Mouse (Mus musculus) brown adipose tissue, adult 24 weeks (tissue): ENCODE measurements at regions not wholly inside any gene's neighbourhood (a gene's known extent, or its start where the extent isn't known, plus 50 kb on each side); places are given as distances from the start of the nearest gene placed in this dataset.

Experiments
- H3K27ac ChIP-seq: fragments of 200-500 bp; replicated peaks from 2 replicates; pipeline ENCODE4 v1.5.1; 2012; ENCODE audit warnings: low read depth, mild to moderate bottlenecking, low read length
- H3K4me1 ChIP-seq: fragments of 200-500 bp; 2 replicates; pipeline ENCODE4 v1.6.1; 2012; ENCODE audit warnings: low read length, mixed read lengths; ENCODE audit not compliant: control insufficient read depth, insufficient read depth, insufficient read length
- H3K4me3 ChIP-seq: fragments of 200-500 bp; 2 replicates; pipeline ENCODE4 v1.5.1; 2012; ENCODE audit warnings: low read depth, mild to moderate bottlenecking, low read length, moderate library complexity; ENCODE audit not compliant: insufficient read depth

GRCm38 (mm10) chr10:99913846-99914187, 101.6 kb upstream of the Kitl start:
- Histone ChIP-seq H3K27ac (no peak overlapping the region), H3K4me3 (0 out of 2 replicates have a peak overlapping the region, but pooled peaks have one; percentile 7), H3K4me1 (peaks cover 3% of the 10 kb centered on the region)

GRCm38 (mm10) chr10:99913001-99913845, 102.2 kb upstream of the Kitl start:
- H3K27ac ChIP-seq: peak overlapping the region; percentile 57
- peaks cover 3% of the 10 kb centered on the region for H3K4me1 ChIP-seq
- H3K4me3 ChIP-seq: peak overlapping the region; percentile 59

GRCm38 (mm10) chr10:99910011-99910723, 105.3 kb upstream of the Kitl start:
- Histone ChIP-seq H3K4me3 (no peak overlapping the region), H3K4me1 (peaks cover 3% of the 10 kb centered on the region), H3K27ac (no peak overlapping the region)

GRCm38 (mm10) chr10:99908044-99908443, 107.4 kb upstream of the Kitl start:
- Histone ChIP-seq H3K27ac (no peak overlapping the region), H3K4me3 (no peak overlapping the region), H3K4me1 (no peaks in the 10 kb centered on the region)

GRCm38 (mm10) chr10:99906778-99907435, 108.5 kb upstream of the Kitl start:
- Histone ChIP-seq H3K27ac (no peak overlapping the region), H3K4me1 (no peaks in the 10 kb centered on the region), H3K4me3 (no peak overlapping the region)

- H3K27ac ChIP-seq: no peak overlapping the region
- H3K4me3 ChIP-seq: no peak overlapping the region
- no peaks in the 10 kb centered on the region for H3K4me1 ChIP-seq
Observed at GRCm38 (mm10) chr10:99902280-99903231, 112.9 kb upstream of the Kitl start.

GRCm38 (mm10) chr10:99900955-99901835, 114.2 kb upstream of the Kitl start:
- H3K4me3 ChIP-seq: no peak overlapping the region
- H3K27ac ChIP-seq: no peak overlapping the region
- no peaks in the 10 kb centered on the region for H3K4me1 ChIP-seq

GRCm38 (mm10) chr10:99893999-99894398, 121.4 kb upstream of the Kitl start:
- no peak overlapping the region for H3K27ac ChIP-seq
- H3K4me1 ChIP-seq: no peaks in the 10 kb centered on the region
- H3K4me3 ChIP-seq: no peak overlapping the region

- Histone ChIP-seq H3K4me3 (no peak overlapping the region), H3K27ac (no peak overlapping the region), H3K4me1 (no peaks in the 10 kb centered on the region)
Observed at GRCm38 (mm10) chr10:99891899-99892298, 123.5 kb upstream of the Kitl start.

GRCm38 (mm10) chr10:99881901-99882300, 122.4 kb upstream of the Csl start:
- no peak overlapping the region for H3K27ac ChIP-seq
- H3K4me1 ChIP-seq: no peaks in the 10 kb centered on the region
- H3K4me3 ChIP-seq: no peak overlapping the region

GRCm38 (mm10) chr10:99879362-99879761, 119.9 kb upstream of the Csl start:
- Histone ChIP-seq H3K4me1 (no peaks in the 10 kb centered on the region), H3K4me3 (no peak overlapping the region), H3K27ac (no peak overlapping the region)

- no peak overlapping the region for H3K4me3 ChIP-seq
- H3K4me1 ChIP-seq: no peaks in the 10 kb centered on the region
- no peak overlapping the region for H3K27ac ChIP-seq
Observed at GRCm38 (mm10) chr10:99864711-99865110, 105.3 kb upstream of the Csl start.

- H3K4me3 ChIP-seq: no peak overlapping the region
- peaks cover 2% of the 10 kb centered on the region; the same call in 1 of the 2 replicates for H3K4me1 ChIP-seq
- no peak overlapping the region for H3K27ac ChIP-seq
Observed at GRCm38 (mm10) chr10:99860322-99861089, 101.0 kb upstream of the Csl start.
